Mouse (Mus musculus): ENCODE measurements at regions not wholly inside any gene's neighbourhood (a gene's known extent, or its start where the extent isn't known, plus 50 kb on each side); places are given as distances from the start of the nearest gene placed in this dataset.
A peak's percentile ranks its signal among the peaks of the same experiment; 100 is the strongest.
"Not testable (repeated sequence)": the region's sequence is repeated elsewhere in the genome, so short reads cannot be mapped to it uniquely, and the experiment has no call there.

GRCm38 (mm10) chrX:68486585-68486984 lies 191.8 kb upstream of the Fmr1 start:
- DNase-seq = no peak

GRCm38 (mm10) chrX:68492052-68492451 lies 186.3 kb upstream of the Fmr1 start:
- not testable (repeated sequence) for DNase-seq

GRCm38 (mm10) chrX:68494398-68495143 lies 183.8 kb upstream of the Fmr1 start:
- no peak for DNase-seq

- DNase-seq = peak; percentile 5
Measured at GRCm38 (mm10) chrX:68495144-68495493, 183.2 kb upstream of the Fmr1 start.

GRCm38 (mm10) chrX:68495751-68496150 lies 182.6 kb upstream of the Fmr1 start:
- DNase-seq = no peak

- DNase-seq = no peak
Measured at GRCm38 (mm10) chrX:68497886-68498285, 180.5 kb upstream of the Fmr1 start.

GRCm38 (mm10) chrX:68502938-68503337 lies 175.4 kb upstream of the Fmr1 start:
- no peak for DNase-seq

GRCm38 (mm10) chrX:68507664-68508063 lies 170.7 kb upstream of the Fmr1 start:
- DNase-seq = no peak

- no peak for DNase-seq
Measured at GRCm38 (mm10) chrX:68512213-68512766, 166.1 kb upstream of the Fmr1 start.

- no peak for DNase-seq
Measured at GRCm38 (mm10) chrX:68546561-68546960, 131.8 kb upstream of the Fmr1 start.

GRCm38 (mm10) chrX:68554031-68554430 lies 124.3 kb upstream of the Fmr1 start:
- no peak for DNase-seq

GRCm38 (mm10) chrX:68557717-68558116 lies 120.6 kb upstream of the Fmr1 start:
- DNase-seq = no peak

- peak; percentile 55 for DNase-seq
Measured at GRCm38 (mm10) chrX:68585246-68585645, 93.1 kb upstream of the Fmr1 start.

- peak; percentile 6 for DNase-seq
Measured at GRCm38 (mm10) chrX:68622141-68622540, 56.2 kb upstream of the Fmr1 start.
